Mouse (Mus musculus) heart, postnatal 25 days (tissue): Measurements from ENCODE around the gene Kcnc3. TPM values are rescaled to one million over a fixed set of nuclear protein-coding genes. Genes with fewer than 3 reads are reported as not detected.

Experiments
- DNase-seq: peaks from one replicate; pipeline ENCODE4 v3.0.0; 2022; ENCODE audit warnings: low spot score
- intact Hi-C: fragments of 180-260 bp; cut with DNase I; formaldehyde crosslinking; loops from one replicate; pipeline ENCODE4 v1.15.1; 2025
- total RNA-seq, 2 experiments: library from RNA; stranded (reverse); gene quantifications; 2 replicates each; pipeline ENCODE4 v1.2.3; 2021

The Kcnc3 gene
- total RNA-seq, 2 experiments from 2014 or later = 1.9 to 2.3 TPM

- intact Hi-C loops = no loop called here
- no peak for DNase-seq
Measured at GRCm38 (mm10) chr7:44617059-44617458, 26.6 kb downstream of the Kcnc3 start.

- no peak for DNase-seq
- intact Hi-C loops = no loop called here
Measured at GRCm38 (mm10) chr7:44623714-44624542, 33.5 kb downstream of the Kcnc3 start.

- no peak for DNase-seq
- intact Hi-C loops = no loop called here
Measured at GRCm38 (mm10) chr7:44624543-44624826, 34.0 kb downstream of the Kcnc3 start.

GRCm38 (mm10) chr7:44624828-44625227 is 34.4 kb downstream of the Kcnc3 start:
- intact Hi-C loops = no loop called here
- DNase-seq = no peak

- intact Hi-C loops = no loop called here
- DNase-seq = no peak
Measured at GRCm38 (mm10) chr7:44625241-44626067, 35.0 kb downstream of the Kcnc3 start.

DNA sequence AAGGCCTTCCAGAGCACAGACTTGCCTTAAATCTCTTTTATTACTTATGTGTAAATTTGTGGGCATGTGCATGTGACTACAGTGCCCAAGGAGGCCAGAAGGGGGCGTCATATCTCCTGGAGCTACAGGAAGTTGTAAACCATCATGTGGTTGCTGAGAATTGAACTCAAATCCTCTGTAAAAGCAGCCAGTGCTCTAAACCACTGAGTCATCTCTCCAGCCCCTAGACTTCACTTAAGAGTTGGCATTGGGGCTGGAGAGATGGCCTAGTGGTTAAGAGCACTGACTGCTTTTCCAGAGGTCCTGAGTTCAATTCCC is 35.6 kb downstream of the Kcnc3 start:
- intact Hi-C loops = no loop called here
- no peak for DNase-seq

DNA sequence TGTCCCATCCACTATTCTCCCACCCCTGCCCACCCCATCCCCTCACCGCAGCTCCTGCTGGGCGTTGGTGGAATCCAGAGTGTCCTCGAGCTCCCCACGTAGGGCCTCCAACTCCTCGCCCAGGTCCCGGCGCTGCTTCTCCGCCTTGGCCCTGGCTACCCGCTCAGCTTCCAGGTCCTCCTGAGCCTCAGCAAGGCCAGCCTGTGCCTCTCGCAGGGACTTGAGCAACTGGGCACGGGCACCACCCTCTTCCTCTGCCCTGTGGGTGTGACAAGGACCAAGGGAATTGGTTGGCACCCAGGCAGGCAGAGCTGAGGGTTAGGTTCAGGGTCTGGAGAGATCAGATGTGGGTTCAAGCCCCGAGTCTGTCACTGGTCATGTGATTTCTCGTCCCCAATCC is 36.5 kb downstream of the Kcnc3 start:
- DNase-seq = no peak
- intact Hi-C loops = no loop called here

DNA sequence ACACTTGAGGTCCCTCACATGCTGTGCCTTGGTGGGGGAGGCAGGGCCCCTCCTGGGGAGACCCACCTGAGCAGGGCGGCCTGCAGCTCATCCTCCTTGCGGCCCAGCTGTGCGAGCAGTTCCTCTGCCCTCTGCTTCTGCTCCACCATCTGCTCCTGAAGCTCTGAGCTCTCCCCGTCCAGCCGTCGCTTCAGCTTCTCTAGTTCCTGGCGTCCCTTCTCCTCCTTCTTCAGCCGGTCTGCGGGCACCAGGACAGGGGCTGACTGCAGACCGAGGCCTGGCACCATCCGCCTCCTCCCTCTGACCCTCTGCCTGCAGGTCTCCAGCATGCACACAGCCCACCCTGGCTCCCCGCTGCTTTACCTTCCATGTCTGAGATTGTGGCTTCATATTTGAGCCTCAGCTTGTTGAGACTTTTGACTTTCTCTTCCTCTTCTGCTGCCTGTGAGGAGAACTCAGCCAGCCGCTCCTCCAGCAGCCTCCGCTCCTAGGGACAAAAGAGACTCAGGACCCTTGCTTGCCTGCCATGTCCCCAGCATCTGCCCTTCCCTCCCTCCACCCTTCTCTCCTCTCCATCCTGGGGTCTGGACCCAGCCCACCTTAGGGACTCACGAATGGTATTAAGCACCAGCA is 38.1 kb downstream of the Kcnc3 start:
- no peak for DNase-seq
- intact Hi-C loops = no loop called here

GRCm38 (mm10) chr7:44630437-44630836 is 40.0 kb downstream of the Kcnc3 start:
- intact Hi-C loops = no loop called here
- no peak for DNase-seq

DNA sequence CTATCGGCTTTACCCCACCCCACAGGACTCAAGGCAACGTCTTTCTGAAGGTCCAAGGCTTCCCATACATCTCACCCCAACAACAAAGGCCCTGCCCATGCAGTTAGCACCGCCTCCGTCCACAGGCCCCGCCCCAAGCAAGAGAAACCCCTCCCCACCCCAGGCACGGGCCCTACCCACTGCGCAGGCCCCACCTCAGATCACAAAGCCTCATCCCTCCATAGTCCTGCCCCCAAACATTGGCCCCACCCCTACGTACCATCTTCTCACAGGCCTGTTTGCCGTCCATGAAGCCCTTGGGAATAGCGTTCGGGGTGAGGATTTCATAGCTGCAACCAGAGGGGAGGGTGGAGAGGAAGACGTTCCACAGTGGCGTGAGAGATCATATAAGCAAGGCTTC is 42.2 kb downstream of the Kcnc3 start:
- no peak for DNase-seq
- intact Hi-C loops = no loop called here

DNA sequence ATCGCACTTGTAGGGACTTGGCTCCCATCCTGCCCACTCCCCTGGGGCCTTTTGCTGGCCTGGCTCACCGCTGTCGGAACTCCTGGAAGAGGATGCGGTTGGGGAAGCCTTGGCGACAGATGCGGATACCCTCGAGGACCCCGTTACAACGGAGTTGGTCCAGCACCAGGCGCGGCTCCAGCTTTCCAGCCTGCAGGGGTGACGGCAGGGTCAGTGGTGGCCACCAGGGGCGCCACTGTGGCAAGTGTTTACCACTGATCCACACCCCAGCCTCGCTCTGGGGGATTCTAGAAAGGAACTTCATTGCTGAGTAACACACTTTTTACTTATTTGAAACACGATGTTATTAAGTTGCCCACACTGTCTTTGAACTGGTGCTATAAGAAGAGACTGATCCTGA is 42.9 kb downstream of the Kcnc3 start:
- intact Hi-C loops = no loop called here
- DNase-seq = no peak

- DNase-seq = no peak
- intact Hi-C loops = no loop called here
Measured at GRCm38 (mm10) chr7:44636684-44637083, 46.2 kb downstream of the Kcnc3 start.

DNA sequence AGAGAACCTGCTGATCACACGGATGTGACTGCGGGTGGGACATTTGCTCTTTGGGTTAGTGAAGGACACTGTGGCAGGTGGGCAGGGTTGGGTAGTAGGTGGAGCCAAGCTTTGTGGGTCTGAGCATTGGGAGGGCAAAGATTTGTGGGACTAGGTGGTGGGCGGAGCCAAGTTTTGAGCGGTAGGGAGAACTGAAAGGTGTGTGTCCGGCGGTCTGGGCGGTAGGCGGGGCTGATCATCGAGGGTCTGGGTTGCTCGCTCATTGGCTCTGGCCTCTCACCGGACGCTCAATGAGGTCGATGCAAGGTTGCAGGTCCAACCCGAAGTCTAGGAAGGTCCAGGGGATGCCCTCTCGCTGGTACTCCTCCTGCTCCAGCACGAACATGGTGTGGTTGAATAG is 48.2 kb downstream of the Kcnc3 start:
- intact Hi-C loops = no loop called here
- no peak for DNase-seq

DNA sequence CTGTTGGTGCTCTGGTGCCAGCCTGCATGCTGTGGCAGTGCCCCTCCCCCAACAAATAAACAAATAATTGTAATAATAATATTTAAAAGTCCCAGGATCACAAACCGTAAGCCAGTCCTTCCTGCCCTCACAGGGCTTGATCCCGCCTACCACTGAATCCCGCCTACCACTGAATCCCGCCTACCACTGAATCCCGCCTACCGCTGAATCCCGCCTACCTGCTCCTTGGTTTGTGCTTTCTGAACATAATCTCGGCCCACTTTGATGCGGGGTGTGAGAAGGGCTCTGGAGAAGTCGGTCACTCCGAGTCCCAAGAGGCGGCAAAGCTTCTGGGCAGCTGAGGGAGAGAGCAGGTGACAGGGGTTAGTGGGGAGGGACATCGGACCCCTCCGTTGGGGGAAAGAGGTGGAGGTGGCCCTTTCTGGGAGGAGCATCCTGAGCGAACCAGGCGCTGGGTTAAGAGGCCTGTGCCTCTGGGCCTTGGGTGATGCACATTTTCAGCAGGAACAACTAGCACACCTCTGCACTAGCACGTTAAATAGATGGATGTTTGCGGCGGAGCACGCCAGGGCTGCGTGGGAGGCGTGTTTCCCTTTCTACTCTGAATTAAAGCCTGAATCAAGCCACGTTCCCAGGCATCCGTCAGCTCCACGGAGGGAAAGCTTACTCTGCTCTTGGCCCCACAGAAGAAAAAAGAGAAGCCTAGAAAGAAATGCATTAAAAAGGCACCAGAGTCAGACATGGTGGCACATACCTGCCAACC is 50.6 kb downstream of the Kcnc3 start:
- intact Hi-C loops = no loop called here
- DNase-seq = no peak

- no peak for DNase-seq
- intact Hi-C loops = no loop called here
Measured at GRCm38 (mm10) chr7:44641887-44642286, 51.4 kb downstream of the Kcnc3 start.

GRCm38 (mm10) chr7:44645256-44645655 is 54.8 kb downstream of the Kcnc3 start:
- no peak for DNase-seq
- intact Hi-C loops = no loop called here

DNA sequence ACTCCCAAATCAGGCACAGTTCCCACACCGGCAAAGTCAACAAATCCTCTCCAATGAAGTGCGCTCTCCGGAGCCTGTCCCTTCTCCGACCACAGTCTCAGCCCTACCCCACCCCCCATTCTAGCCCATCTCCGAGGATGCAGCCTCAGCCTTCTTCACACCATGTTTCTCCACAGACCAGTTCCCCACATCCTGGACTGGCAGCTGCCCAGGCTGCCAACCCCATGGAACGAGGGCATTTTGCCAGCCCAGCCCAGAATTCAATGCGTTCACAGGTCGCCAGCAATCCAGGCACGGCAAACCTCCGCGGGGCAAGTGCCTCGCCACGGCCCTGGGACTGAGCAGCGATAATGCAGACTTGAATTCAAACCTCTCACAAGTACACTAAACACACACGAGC is 55.5 kb downstream of the Kcnc3 start:
- no peak for DNase-seq
- intact Hi-C loops = no loop called here

GRCm38 (mm10) chr7:44647042-44647724 is 56.7 kb downstream of the Kcnc3 start:
- intact Hi-C loops = no loop called here
- DNase-seq = peak; percentile 20

DNA sequence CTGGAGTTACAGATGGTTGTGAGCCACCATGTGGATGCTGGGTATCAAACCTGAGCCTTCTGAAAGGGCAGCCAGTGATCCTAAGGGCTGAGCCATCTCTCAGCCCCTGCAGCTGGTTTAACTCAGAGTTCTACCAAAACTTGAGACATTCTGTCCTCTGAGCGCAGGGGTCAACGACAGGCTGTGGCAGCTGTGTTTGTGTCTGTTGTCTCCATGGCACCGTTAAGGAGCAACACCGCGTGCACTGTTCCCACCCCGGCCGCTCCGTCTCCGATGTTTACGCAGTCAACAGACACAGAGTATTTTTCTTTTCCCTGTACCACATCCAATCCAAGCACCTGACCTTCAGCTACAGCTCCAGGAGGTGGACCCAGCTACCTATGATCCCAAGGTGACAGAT is 57.3 kb downstream of the Kcnc3 start:
- intact Hi-C loops = no loop called here
- DNase-seq = no peak

GRCm38 (mm10) chr7:44649094-44649610 is 58.7 kb downstream of the Kcnc3 start:
- DNase-seq = no peak
- intact Hi-C loops = no loop called here
